Mouse (Mus musculus): ENCODE results near the gene Cdc5l.

- TF ChIP-seq POLR2A (IDR thresholded peaks at IDR 0.05; ENCODE audit: borderline replicate concordance, control insufficient read depth, low read depth, low read length), result no peak
- TF ChIP-seq CTCF (IDR thresholded peaks at IDR 0.05; ENCODE audit: control insufficient read depth, insufficient read depth, low read length), result no peak
Observed at GRCm38 (mm10) chr17:45452271-45452670, 18.7 kb upstream of the Cdc5l start.
